Mouse (Mus musculus): ENCODE results near the gene Sema3b. TPM values are rescaled to one million over a fixed set of nuclear protein-coding genes. Genes with fewer than 3 reads are reported as not detected.
"Not testable (repeated sequence)": the region's sequence is repeated elsewhere in the genome, so short reads cannot be mapped to it uniquely, and the experiment has no call there.

The Sema3b gene
- polyA plus RNA-seq, 1 experiment from 2014 or later = 13.6 TPM

- Histone ChIP-seq H3K9me3 (no peaks in the 10 kb centered on the region), H3K9ac (no peak overlapping the region), H3K36me3 (peaks cover 37% of the 10 kb centered on the region), H3K27ac (no peak overlapping the region), H3K4me2 (peak overlapping the region; percentile 17; the same call in 1 of the 2 replicates), H3K27me3 (no peaks in the 10 kb centered on the region), H3K4me1 (peaks cover 54% of the 10 kb centered on the region), H3K4me3 (no peak overlapping the region)
- 92% methylated on average over 22 of the region's 22 CpGs for WGBS
- ATAC-seq (ENCODE audit: insufficient number of reproducible peaks, low FRiP score, low TSS enrichment, low read depth) = no peak
Observed at GRCm38 (mm10) chr9:107571534-107572326, 37.3 kb downstream of the Sema3b start.

GRCm38 (mm10) chr9:107570845-107571244 lies 38.2 kb downstream of the Sema3b start:
- Histone ChIP-seq H3K9ac (no peak overlapping the region; the same call in 1 of the 2 replicates), H3K4me2 (peak overlapping the region; percentile 69), H3K36me3 (peaks cover 37% of the 10 kb centered on the region), H3K27me3 (no peaks in the 10 kb centered on the region), H3K4me3 (peak overlapping the region; percentile 84), H3K27ac (no peak overlapping the region), H3K4me1 (peaks cover 53% of the 10 kb centered on the region), H3K9me3 (no peaks in the 10 kb centered on the region)
- ATAC-seq (ENCODE audit: insufficient number of reproducible peaks, low FRiP score, low TSS enrichment, low read depth) = no peak
- 86% methylated on average over 21 of the region's 21 CpGs for WGBS

GRCm38 (mm10) chr9:107570016-107570415 lies 39.0 kb downstream of the Sema3b start:
- peaks cover 53% of the 10 kb centered on the region for H3K4me1 ChIP-seq
- H3K36me3 ChIP-seq = peaks cover 42% of the 10 kb centered on the region
- peak overlapping the region; percentile 84 for H3K4me3 ChIP-seq
- no peaks in the 10 kb centered on the region for H3K27me3 ChIP-seq
- peak overlapping the region; percentile 92 for H3K27ac ChIP-seq
- H3K4me2 ChIP-seq = peak overlapping the region; percentile 69
- no peaks in the 10 kb centered on the region for H3K9me3 ChIP-seq
- ATAC-seq (ENCODE audit: insufficient number of reproducible peaks, low FRiP score, low TSS enrichment, low read depth) = no peak
- 34% methylated on average over 13 of the region's 13 CpGs for WGBS
- H3K9ac ChIP-seq = peak overlapping the region; percentile 67

GRCm38 (mm10) chr9:107569270-107569669 lies 39.8 kb downstream of the Sema3b start:
- no peaks in the 10 kb centered on the region for H3K9me3 ChIP-seq
- peaks cover 54% of the 10 kb centered on the region for H3K4me1 ChIP-seq
- H3K4me3 ChIP-seq = peak overlapping the region; percentile 84
- WGBS = 0% methylated on average over 21 of the region's 23 CpGs
- H3K9ac ChIP-seq = peak overlapping the region; percentile 67
- peak; percentile 22; the same call in 1 of the 2 replicates for ATAC-seq (ENCODE audit: insufficient number of reproducible peaks, low FRiP score, low TSS enrichment, low read depth)
- H3K27ac ChIP-seq = peak overlapping the region; percentile 92
- H3K36me3 ChIP-seq = peaks cover 40% of the 10 kb centered on the region
- H3K4me2 ChIP-seq = peak overlapping the region; percentile 69
- H3K27me3 ChIP-seq = no peaks in the 10 kb centered on the region

- WGBS = under 1% methylated on average over 41 of the region's 41 CpGs
- Histone ChIP-seq H3K4me1 (peaks cover 61% of the 10 kb centered on the region), H3K4me2 (peak overlapping the region; percentile 69), H3K36me3 (peaks cover 37% of the 10 kb centered on the region), H3K27ac (peak overlapping the region; percentile 92), H3K27me3 (no peaks in the 10 kb centered on the region), H3K4me3 (peak overlapping the region; percentile 84), H3K9me3 (no peaks in the 10 kb centered on the region), H3K9ac (peak overlapping the region; percentile 67)
- peak; percentile 78 for ATAC-seq (ENCODE audit: insufficient number of reproducible peaks, low FRiP score, low TSS enrichment, low read depth)
Observed at GRCm38 (mm10) chr9:107568331-107569261, 40.4 kb downstream of the Sema3b start.

GRCm38 (mm10) chr9:107567702-107568319 lies 41.2 kb downstream of the Sema3b start, which contains the start of gene Hyal2:
Gene Hyal2, plus strand, starts transcription at chr9:107567945.
- 9% methylated on average over 18 of the region's 18 CpGs for WGBS
- peak within 1 kb of the TSS; percentile 69 for H3K4me2 ChIP-seq
- H3K4me3 ChIP-seq = peak within 1 kb of the TSS; percentile 84
- peak within 1 kb of the TSS; percentile 67 for H3K9ac ChIP-seq
- H3K27me3 ChIP-seq = no peaks in the 10 kb centered on the region
- peaks cover 67% of the 10 kb centered on the region for H3K4me1 ChIP-seq
- H3K27ac ChIP-seq = peak within 1 kb of the TSS; percentile 92
- peaks cover 30% of the 10 kb centered on the region for H3K36me3 ChIP-seq
- ATAC-seq (ENCODE audit: insufficient number of reproducible peaks, low FRiP score, low TSS enrichment, low read depth) = no peak
- no peaks in the 10 kb centered on the region for H3K9me3 ChIP-seq

- H3K9ac ChIP-seq = no peak overlapping the region
- H3K36me3 ChIP-seq = peaks cover 28% of the 10 kb centered on the region
- no peak for ATAC-seq (ENCODE audit: insufficient number of reproducible peaks, low FRiP score, low TSS enrichment, low read depth)
- no peaks in the 10 kb centered on the region for H3K27me3 ChIP-seq
- H3K4me1 ChIP-seq = peaks cover 67% of the 10 kb centered on the region
- peak overlapping the region; percentile 92 for H3K27ac ChIP-seq
- H3K9me3 ChIP-seq = no peaks in the 10 kb centered on the region
- H3K4me2 ChIP-seq = no peak overlapping the region
- 77% methylated on average over 3 of the region's 3 CpGs for WGBS
- no peak overlapping the region for H3K4me3 ChIP-seq
Observed at GRCm38 (mm10) chr9:107566855-107567254, 42.2 kb downstream of the Sema3b start.

- Histone ChIP-seq H3K9ac (no peak overlapping the region), H3K9me3 (no peaks in the 10 kb centered on the region), H3K4me2 (no peak overlapping the region), H3K4me3 (peak overlapping the region; percentile 2; the same call in 1 of the 2 replicates), H3K36me3 (peaks cover 28% of the 10 kb centered on the region), H3K27ac (peak overlapping the region; percentile 92), H3K27me3 (no peaks in the 10 kb centered on the region), H3K4me1 (peaks cover 63% of the 10 kb centered on the region)
- WGBS = 61% methylated on average over 15 of the region's 15 CpGs
- ATAC-seq (ENCODE audit: insufficient number of reproducible peaks, low FRiP score, low TSS enrichment, low read depth) = no peak
Observed at GRCm38 (mm10) chr9:107566041-107566709, 42.9 kb downstream of the Sema3b start.

GRCm38 (mm10) chr9:107565556-107565955 lies 43.5 kb downstream of the Sema3b start:
- not testable (repeated sequence) for H3K9ac ChIP-seq; H3K27me3 ChIP-seq; ATAC-seq (ENCODE audit: insufficient number of reproducible peaks, low FRiP score, low TSS enrichment, low read depth); H3K9me3 ChIP-seq
- H3K4me1 ChIP-seq = peaks cover 57% of the 10 kb centered on the region
- H3K36me3 ChIP-seq = peaks cover 29% of the 10 kb centered on the region
- H3K4me3 ChIP-seq = 0 out of 2 replicates have a peak overlapping the region, but pooled peaks have one; percentile 2
- H3K27ac ChIP-seq = peak overlapping the region; percentile 18; the same call in 1 of the 2 replicates
- 39% methylated on average over 5 of the region's 5 CpGs for WGBS
- peak overlapping the region; percentile 3; the same call in 1 of the 2 replicates for H3K4me2 ChIP-seq

GRCm38 (mm10) chr9:107563029-107563581 lies 45.9 kb downstream of the Sema3b start, which contains the start of gene Tusc2:
Gene Tusc2, plus strand, starts transcription at chr9:107563255.
- H3K4me3 ChIP-seq = peak within 1 kb of the TSS; percentile 68
- H3K4me2 ChIP-seq = peak within 1 kb of the TSS; percentile 85
- H3K36me3 ChIP-seq = peaks cover 54% of the 10 kb centered on the region
- H3K27ac ChIP-seq = peak within 1 kb of the TSS; percentile 64
- H3K27me3 ChIP-seq = no peaks in the 10 kb centered on the region
- no peaks in the 10 kb centered on the region for H3K9me3 ChIP-seq
- under 1% methylated on average over 46 of the region's 46 CpGs for WGBS
- ATAC-seq (ENCODE audit: insufficient number of reproducible peaks, low FRiP score, low TSS enrichment, low read depth) = peak; percentile 90
- peak within 1 kb of the TSS; percentile 67 for H3K9ac ChIP-seq
- H3K4me1 ChIP-seq = peaks cover 44% of the 10 kb centered on the region
